Mouse (Mus musculus) forebrain, embryonic 15.5 days (tissue): ENCODE results near the gene Akr1c14. TPM values are rescaled to one million over a fixed set of nuclear protein-coding genes. Genes with fewer than 3 reads are reported as not detected.

Source experiments
- ATAC-seq: fragments of 200-750 bp; cut with Nextera tagmentation; replicated peaks from 2 replicates; pipeline ENCODE4 v1.8.0; 2017; ENCODE audit warnings: mild to moderate bottlenecking, moderate TSS enrichment, moderate library complexity
- H3K27ac ChIP-seq: fragments of 300-500 bp; sonication (generic); replicated peaks from 2 replicates; pipeline ENCODE4 v1.5.1; 2015; ENCODE audit warnings: mild to moderate bottlenecking, inconsistent platforms
- H3K27me3 ChIP-seq: fragments of 300-500 bp; sonication (generic); 2 replicates; pipeline ENCODE4 v1.6.1; 2015; ENCODE audit warnings: inconsistent platforms
- H3K36me3 ChIP-seq: fragments of 300-500 bp; sonication (generic); 2 replicates; pipeline ENCODE4 v1.6.1; 2015; ENCODE audit warnings: mild to moderate bottlenecking, inconsistent platforms
- H3K4me1 ChIP-seq: fragments of 300-500 bp; sonication (generic); 2 replicates; pipeline ENCODE4 v1.6.1; 2015; ENCODE audit warnings: inconsistent platforms
- H3K4me2 ChIP-seq: fragments of 300-500 bp; sonication (generic); replicated peaks from 2 replicates; pipeline ENCODE4 v1.6.1; 2015; ENCODE audit warnings: mild to moderate bottlenecking, inconsistent platforms
- H3K4me3 ChIP-seq: fragments of 300-500 bp; sonication (generic); 2 replicates; pipeline ENCODE4 v1.5.1; 2015; ENCODE audit warnings: mild to moderate bottlenecking, inconsistent platforms
- H3K9ac ChIP-seq: fragments of 300-500 bp; sonication (generic); replicated peaks from 2 replicates; pipeline ENCODE4 v1.6.1; 2015; ENCODE audit warnings: mild to moderate bottlenecking, inconsistent platforms
- H3K9me3 ChIP-seq: fragments of 300-500 bp; sonication (generic); 2 replicates; pipeline ENCODE4 v1.6.1; 2016; ENCODE audit warnings: inconsistent platforms
- WGBS: fragments of 180-500 bp; shearing (Covaris S2); methylation state at CpG from one replicate; pipeline ENCODE4 v1.1.7; 2015; ENCODE audit warnings: mixed read lengths; 5-methylcytosine and 5-hydroxymethylcytosine counted together
- polyA plus RNA-seq: library from polyadenylated mRNA; unstranded; fragments of >200 nt; fragmentation: Nextera tagmentation; extraction: Ambion mirVana; gene quantifications from 2 replicates; pipeline ENCODE4 v1.2.1, GENCODE M21; 2015

Akr1c14 gene
- polyA plus RNA-seq, 1 experiment from 2014 or later, result 0.50 TPM

DNA sequence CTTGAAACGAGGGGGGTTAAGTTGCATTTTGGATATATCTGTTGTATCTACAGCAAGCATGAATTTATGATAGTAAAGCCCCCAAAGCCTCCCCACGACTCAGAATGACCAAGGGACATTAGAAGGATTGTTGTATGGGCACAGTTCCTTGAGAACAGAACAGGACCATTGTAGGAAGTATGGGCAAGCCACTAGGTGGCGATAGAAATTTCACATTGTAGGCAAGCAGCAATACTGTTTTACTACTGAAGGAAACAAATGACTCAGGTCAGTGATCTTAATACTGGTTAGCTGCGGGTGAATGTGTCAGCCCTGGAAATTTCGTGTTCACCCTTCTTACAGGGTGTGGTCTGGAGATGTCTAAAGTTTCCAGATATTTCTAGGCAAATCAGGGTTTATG is 80.3 kb downstream of the Akr1c14 start:
- ATAC-seq, result no peak
- no peak overlapping the region for H3K27ac ChIP-seq
- H3K36me3 ChIP-seq, result no peaks in the 10 kb centered on the region
- H3K27me3 ChIP-seq, result no peaks in the 10 kb centered on the region
- no peak overlapping the region for H3K9ac ChIP-seq
- no peaks in the 10 kb centered on the region for H3K4me1 ChIP-seq
- no peaks in the 10 kb centered on the region for H3K9me3 ChIP-seq
- H3K4me2 ChIP-seq, result no peak overlapping the region
- no peak overlapping the region for H3K4me3 ChIP-seq
- WGBS, result 43% methylated on average over 5 of the region's 5 CpGs

GRCm38 (mm10) chr13:4131317-4131716 is 82.5 kb downstream of the Akr1c14 start:
- no peak overlapping the region for H3K4me2 ChIP-seq
- H3K4me1 ChIP-seq, result no peaks in the 10 kb centered on the region
- 84% methylated on average over 1 of the region's 1 CpGs for WGBS
- H3K9ac ChIP-seq, result no peak overlapping the region
- ATAC-seq, result no peak
- no peaks in the 10 kb centered on the region for H3K36me3 ChIP-seq
- H3K9me3 ChIP-seq, result no peaks in the 10 kb centered on the region
- no peak overlapping the region for H3K4me3 ChIP-seq
- no peak overlapping the region for H3K27ac ChIP-seq
- H3K27me3 ChIP-seq, result no peaks in the 10 kb centered on the region

GRCm38 (mm10) chr13:4131721-4132120 is 82.9 kb downstream of the Akr1c14 start:
- H3K4me2 ChIP-seq, result no peak overlapping the region
- no peaks in the 10 kb centered on the region for H3K9me3 ChIP-seq
- 69% methylated on average over 3 of the region's 3 CpGs for WGBS
- no peak for ATAC-seq
- no peak overlapping the region for H3K9ac ChIP-seq
- no peaks in the 10 kb centered on the region for H3K4me1 ChIP-seq
- no peak overlapping the region for H3K27ac ChIP-seq
- H3K4me3 ChIP-seq, result no peak overlapping the region
- no peaks in the 10 kb centered on the region for H3K27me3 ChIP-seq
- no peaks in the 10 kb centered on the region for H3K36me3 ChIP-seq

DNA sequence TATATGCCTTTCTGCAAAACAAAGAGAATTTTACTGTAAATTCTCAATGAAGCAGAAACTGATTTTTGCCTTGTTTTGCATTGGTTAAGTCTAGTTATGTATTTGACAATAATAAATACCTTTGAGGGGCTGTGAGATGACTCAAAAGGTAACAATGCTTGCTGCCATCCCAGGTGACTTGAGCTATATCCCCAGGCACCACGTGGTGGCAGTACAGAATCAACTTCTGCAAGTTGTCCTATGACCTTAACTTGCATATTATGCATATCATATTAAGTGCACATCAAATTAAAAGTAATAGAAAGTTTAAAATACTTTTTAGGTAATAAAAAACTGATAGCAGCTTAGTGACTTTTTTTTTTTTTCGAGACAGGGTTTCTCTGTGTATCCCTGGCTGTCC is 84.3 kb downstream of the Akr1c14 start:
- Histone ChIP-seq H3K4me3 (no peak overlapping the region), H3K4me2 (no peak overlapping the region), H3K27ac (no peak overlapping the region), H3K27me3 (no peaks in the 10 kb centered on the region), H3K4me1 (no peaks in the 10 kb centered on the region), H3K36me3 (no peaks in the 10 kb centered on the region), H3K9ac (no peak overlapping the region), H3K9me3 (no peaks in the 10 kb centered on the region)
- 45% methylated on average over 2 of the region's 2 CpGs for WGBS
- no peak for ATAC-seq

Other genes starting within 250 kb of the Akr1c14 start
- gene Calml3, start 244.7 kb upstream of the Akr1c14 start, polyA plus RNA-seq, result not detected in 2 replicates
- gene Calm4, start 211.3 kb upstream of the Akr1c14 start, polyA plus RNA-seq, result not detected in 2 replicates
- gene Calm5, start 194.8 kb upstream of the Akr1c14 start, polyA plus RNA-seq, result not detected in 2 replicates
- 14.1 and 17.1 TPM in 2 replicates for gene Net1, start 130.8 kb upstream of the Akr1c14 start, polyA plus RNA-seq
- gene Tubal3, start 130.7 kb upstream of the Akr1c14 start, polyA plus RNA-seq, result not detected in 2 replicates
- 0.19 and 0.28 TPM in 2 replicates for gene Ucn3, start 103.7 kb upstream of the Akr1c14 start, polyA plus RNA-seq
- not detected in 2 replicates for gene Akr1c18, start 101.6 kb downstream of the Akr1c14 start, polyA plus RNA-seq
- 1.6 and 2.2 TPM in 2 replicates for gene Akr1c13, start 142.1 kb downstream of the Akr1c14 start, polyA plus RNA-seq
- gene Akr1c19, start 179.7 kb downstream of the Akr1c14 start, polyA plus RNA-seq, result 5.4 and 7.1 TPM in 2 replicates
- gene Akr1c12, start 230.4 kb downstream of the Akr1c14 start, polyA plus RNA-seq, result 0.15 and 0.32 TPM in 2 replicates